Comparison of ENCODE assay signal across 12 mouse cellular contexts in the genomic region with DNA sequence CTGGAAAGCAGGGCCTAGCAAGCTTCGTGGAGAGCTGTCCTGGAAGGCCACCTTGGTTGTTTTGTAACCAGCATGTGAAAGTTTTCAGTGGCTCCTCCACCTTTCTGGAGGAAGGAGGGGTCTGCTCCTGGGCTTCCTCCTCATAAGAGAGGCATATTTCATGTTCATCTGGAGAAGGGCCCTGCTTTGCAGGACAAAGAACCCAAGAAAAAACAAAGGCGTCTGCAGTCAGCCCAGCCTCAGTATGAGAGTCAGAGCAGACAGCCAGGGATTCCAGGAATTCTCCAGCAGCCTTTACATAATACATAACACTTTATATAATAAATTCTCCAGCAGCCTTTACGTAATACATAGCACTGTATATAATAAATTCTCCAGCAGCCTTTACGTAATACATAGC.
DNase-seq lines count a peak whose midpoint lies in the region; ATAC-seq and TF ChIP-seq lines count a peak whose summit lies in the region.
"Had no signal": no experiment of that assay in that cellular context is flagged by ENCODE, and none has a peak within 500 bp of the region (broad histone marks: within the 10 kb centered on the region; RNA-seq: fewer than 3 reads in every experiment).

No protein-coding gene starts in this region.

- 53% methylated on average over 4 of the region's 4 CpGs for WGBS in heart, embryonic 11.5 days (ENCODE audit: insufficient replicate concordance)
- 70% methylated on average over 4 of the region's 4 CpGs for WGBS in heart, adult 2 months
- 44% methylated on average over 4 of the region's 4 CpGs for WGBS in limb, embryonic 13.5 days

- intact Hi-C loops in heart, adult 2 months (cut with DNase I) = no loop called here

- H3K36me3 ChIP-seq in heart, embryonic 11.5 days (ENCODE audit: control insufficient read depth, insufficient read depth, low read length) = no peaks in the 10 kb centered on the region; the same call in none of the 2 replicates
- H3K36me3 ChIP-seq in heart, adult 2 months (ENCODE audit: control insufficient read depth, insufficient read depth, low read length) = peaks cover 5% of the 10 kb centered on the region; the same call in 1 of the 2 replicates
- 0 out of 2 replicates have a peak, but pooled peaks cover 3% of the 10 kb centered on the region for H3K36me3 ChIP-seq in limb, embryonic 13.5 days
- H3K36me3 ChIP-seq: hindbrain, embryonic 12.5 days; midbrain, embryonic 13.5 days; neural tube, embryonic 15.5 days had no signal

- no peak overlapping the region for H3K9ac ChIP-seq in heart, embryonic 11.5 days (ENCODE audit: low read depth, low read length)
- no peak overlapping the region for H3K9ac ChIP-seq in heart, adult 2 months (ENCODE audit: low read depth, low read length)
- H3K9ac ChIP-seq in limb, embryonic 13.5 days = no peak overlapping the region
- H3K9ac ChIP-seq: hindbrain, embryonic 12.5 days; midbrain, embryonic 13.5 days; neural tube, embryonic 15.5 days had no signal

- H3K4me3 ChIP-seq in heart, embryonic 11.5 days (ENCODE audit: low read depth, low read length) = no peak overlapping the region
- H3K4me3 ChIP-seq in heart, adult 2 months = no peak overlapping the region
- no peak overlapping the region for H3K4me3 ChIP-seq in limb, embryonic 13.5 days
- H3K4me3 ChIP-seq: hindbrain, embryonic 12.5 days; midbrain, embryonic 13.5 days; neural tube, embryonic 15.5 days had no signal

- H3K79me2 ChIP-seq in heart, adult 2 months (replicated peaks; ENCODE audit: control insufficient read depth, insufficient read depth, low read length) = no peaks in the 10 kb centered on the region

- no peaks in the 10 kb centered on the region for H3K9me3 ChIP-seq in heart, embryonic 11.5 days (replicated peaks; ENCODE audit: control insufficient read depth, low read length)
- H3K9me3 ChIP-seq in limb, embryonic 13.5 days = no peaks in the 10 kb centered on the region
- H3K9me3 ChIP-seq: hindbrain, embryonic 12.5 days; midbrain, embryonic 13.5 days; neural tube, embryonic 15.5 days had no signal

- no peak for TF ChIP-seq EP300 in heart, adult 2 months (IDR thresholded peaks at IDR 0.05; ENCODE audit: insufficient read depth, low read depth, low read length)

- H3K4me2 ChIP-seq in heart, embryonic 11.5 days = no peak overlapping the region
- no peak overlapping the region for H3K4me2 ChIP-seq in limb, embryonic 13.5 days (replicated peaks)
- H3K4me2 ChIP-seq: hindbrain, embryonic 12.5 days; midbrain, embryonic 13.5 days; neural tube, embryonic 15.5 days had no signal

- no peak for TF ChIP-seq CTCF in heart, adult 2 months (IDR thresholded peaks at IDR 0.05)

- no peaks in the 10 kb centered on the region for H3K27me3 ChIP-seq in heart, embryonic 11.5 days (ENCODE audit: control insufficient read depth, insufficient read depth, low read length)
- no peaks in the 10 kb centered on the region for H3K27me3 ChIP-seq in heart, adult 2 months (ENCODE audit: control insufficient read depth, insufficient read depth, low read length)
- no peaks in the 10 kb centered on the region for H3K27me3 ChIP-seq in limb, embryonic 13.5 days
- H3K27me3 ChIP-seq: hindbrain, embryonic 12.5 days; midbrain, embryonic 13.5 days; neural tube, embryonic 15.5 days had no signal

- H3K4me1 ChIP-seq in heart, embryonic 11.5 days (ENCODE audit: control insufficient read depth, insufficient read depth, low read length) = peaks cover 12% of the 10 kb centered on the region
- H3K4me1 ChIP-seq in heart, adult 2 months (ENCODE audit: control insufficient read depth, insufficient read depth, low read length) = no peaks in the 10 kb centered on the region; the same call in 1 of the 2 replicates
- H3K4me1 ChIP-seq in limb, embryonic 13.5 days = peaks cover 38% of the 10 kb centered on the region
- H3K4me1 ChIP-seq: midbrain, embryonic 13.5 days; neural tube, embryonic 15.5 days had no signal

- no peak for ATAC-seq in heart, embryonic 11.5 days (replicated peaks; ENCODE audit: insufficient number of reproducible peaks, low FRiP score, low TSS enrichment)
- peak; percentile 73 for ATAC-seq in limb, embryonic 13.5 days (ENCODE audit: low FRiP score, low read depth)
- ATAC-seq in activated CD4-positive, CD25-positive, alpha-beta regulatory T cell, adult 4 months = no peak
- ATAC-seq: midbrain, embryonic 13.5 days had no signal

- no peak for DNase-seq in heart, adult 2 months
- DNase-seq in ovary, postnatal 36 days (ENCODE audit: low spot score) = peak; percentile 20
- no peak for DNase-seq in ovary, postnatal 14 days (ENCODE audit: low spot score)
- DNase-seq in cerebellum, postnatal 10 days = no peak
- DNase-seq in cerebellum, postnatal 36 days = no peak
- DNase-seq: cerebellum, adult 11-12 months had no signal

- TF ChIP-seq POLR2A in heart, adult 2 months (IDR thresholded peaks at IDR 0.05; ENCODE audit: insufficient read depth, low read depth, low read length) = no peak

- peak overlapping the region; percentile 64 for H3K27ac ChIP-seq in heart, embryonic 11.5 days (ENCODE audit: low read depth, low read length)
- H3K27ac ChIP-seq in heart, adult 2 months = no peak overlapping the region
- peak overlapping the region; percentile 49 for H3K27ac ChIP-seq in limb, embryonic 13.5 days
- H3K27ac ChIP-seq: hindbrain, embryonic 12.5 days; midbrain, embryonic 13.5 days; neural tube, embryonic 15.5 days had no signal
